Mouse (Mus musculus) ovary, adult 18-20 months (tissue): ENCODE measurements around the gene Samd11.
A peak's percentile ranks its signal among the peaks of the same experiment; 100 is the strongest.

Experiments
- DNase-seq: peaks from one replicate; pipeline ENCODE4 v3.0.0; 2022; ENCODE audit warnings: low spot score, mixed read lengths

The Samd11 gene

DNA sequence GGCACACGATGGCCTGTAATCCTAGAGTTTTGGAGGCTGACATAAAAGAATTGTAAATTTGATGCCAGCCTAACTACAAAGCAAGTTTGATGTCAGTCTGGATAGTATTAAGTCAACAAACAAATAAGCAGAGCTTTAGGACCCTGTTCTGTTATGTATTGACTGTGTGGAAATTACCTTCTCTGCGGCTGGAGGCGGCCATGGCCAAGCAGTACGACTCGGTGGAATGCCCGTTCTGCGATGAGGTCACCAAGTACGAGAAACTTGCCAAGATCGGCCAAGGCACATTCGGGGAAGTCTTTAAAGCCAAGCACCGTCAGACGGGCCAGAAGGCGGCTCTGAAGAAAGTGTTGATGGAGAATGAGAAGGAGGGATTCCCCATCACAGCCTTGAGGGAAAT is 42.3 kb downstream of the Samd11 start:
- DNase-seq: no peak

DNA sequence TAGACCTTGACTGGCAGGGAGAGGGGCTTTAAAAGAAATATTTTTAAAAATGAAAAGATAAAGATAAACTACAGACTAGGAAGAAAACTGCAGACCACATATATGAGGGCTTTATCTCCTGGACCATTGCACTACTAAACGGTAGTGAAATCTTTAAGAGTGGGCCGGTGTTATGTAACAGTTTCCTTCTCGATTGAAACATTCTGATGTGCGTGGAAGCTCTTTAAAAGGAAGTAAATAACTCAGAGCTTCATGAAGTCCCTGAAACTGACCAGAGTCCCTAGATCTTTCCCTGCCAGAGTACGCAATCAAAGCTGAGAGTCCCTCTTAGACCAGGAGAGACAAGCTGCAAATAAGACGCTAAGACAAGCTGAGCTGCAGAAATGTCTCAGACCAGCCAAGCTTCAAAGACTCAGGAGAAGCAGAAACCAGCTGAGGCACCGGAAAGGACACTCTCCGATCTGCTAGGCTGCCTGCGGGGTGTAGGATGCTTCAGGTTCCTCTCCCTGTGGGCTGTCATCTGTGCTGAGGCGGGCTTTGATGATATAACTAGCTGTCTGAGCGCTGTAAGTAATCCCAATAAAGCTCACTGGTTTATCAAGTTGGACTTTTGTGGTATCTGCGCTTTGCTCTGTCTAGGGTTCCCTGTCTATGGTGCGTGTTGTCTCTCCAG is 45.4 kb downstream of the Samd11 start:
- DNase-seq: no peak

DNA sequence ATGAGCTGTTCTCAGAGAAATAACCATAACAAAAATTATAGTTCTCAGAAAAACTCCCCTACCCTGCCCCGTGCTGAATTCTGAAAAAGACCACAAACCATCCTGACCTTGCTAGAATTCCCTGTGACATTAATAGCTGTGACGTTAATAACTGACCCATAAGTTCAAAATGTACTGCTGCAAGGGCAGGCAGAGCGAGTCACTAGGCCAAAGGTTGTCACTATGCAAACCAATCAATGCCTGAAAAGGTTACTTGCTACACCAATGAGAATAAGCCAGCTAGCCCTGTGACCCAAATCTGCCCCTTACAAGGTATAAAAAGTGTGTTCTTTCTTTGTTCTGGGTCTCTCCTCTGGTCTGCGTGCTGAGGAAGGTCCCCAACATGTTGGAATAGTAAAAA is 46.6 kb downstream of the Samd11 start:
- DNase-seq: no peak

DNA sequence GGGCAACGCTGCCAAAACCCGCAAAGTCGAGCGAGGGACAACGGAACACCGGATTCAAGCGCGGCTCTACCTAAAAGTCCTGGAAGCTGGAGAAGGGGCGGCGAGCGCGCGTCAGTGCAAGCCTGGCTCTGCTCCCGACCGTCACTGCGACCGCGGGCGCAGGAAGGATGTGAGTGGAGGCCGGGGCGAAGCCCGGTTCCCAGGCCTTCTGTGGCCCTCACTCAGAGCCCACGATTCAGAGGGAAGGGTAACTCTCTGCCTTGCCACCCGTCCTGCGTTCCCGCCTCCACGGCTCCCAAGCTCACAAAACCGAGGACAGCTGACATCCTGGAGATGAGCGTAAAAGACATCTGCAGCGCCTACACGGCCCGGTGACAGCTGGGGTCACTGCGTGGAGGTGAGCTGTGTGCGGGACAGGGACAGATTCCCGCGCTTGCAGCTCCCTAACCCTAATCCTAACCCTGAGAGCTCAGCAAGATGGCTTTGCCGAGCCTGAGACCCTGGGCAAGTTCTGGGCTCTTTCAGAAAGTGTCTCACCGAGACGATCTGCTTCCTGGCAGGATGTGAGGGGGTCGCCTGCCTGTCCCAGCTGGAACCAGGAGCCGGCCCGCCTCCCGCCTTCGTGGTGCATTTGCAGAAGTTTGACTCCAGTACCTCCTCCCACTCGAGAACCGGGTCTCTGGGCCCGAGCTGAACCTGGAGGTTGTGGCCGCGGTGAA is 51.9 kb downstream of the Samd11 start:
- DNase-seq: no peak

DNA sequence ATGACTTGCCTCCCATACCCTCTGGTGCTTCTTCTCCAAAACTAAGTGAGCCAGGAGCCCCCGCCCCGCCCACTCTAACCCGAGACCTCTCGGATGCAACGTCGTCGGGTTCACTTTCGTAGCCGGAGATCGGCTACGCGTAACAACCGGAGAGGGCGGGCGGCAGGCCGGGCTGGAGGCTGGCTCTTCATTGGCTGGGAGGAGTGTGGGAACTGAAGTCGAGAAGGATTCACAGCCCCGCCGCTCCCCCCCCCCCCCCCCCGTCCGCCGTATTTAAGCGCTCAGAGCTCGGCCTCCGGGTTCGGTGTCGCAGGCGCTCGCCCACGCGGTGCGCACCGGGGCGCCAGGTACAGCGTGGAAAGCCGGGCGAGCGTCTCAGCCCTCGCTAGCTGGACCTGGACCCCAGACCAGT is 52.5 kb downstream of the Samd11 start, which contains the start of gene AW011738:
AW011738 (plus strand) TSS at position 304 of the 412 bp plus-strand sequence.
- peak; percentile 46 for DNase-seq

DNA sequence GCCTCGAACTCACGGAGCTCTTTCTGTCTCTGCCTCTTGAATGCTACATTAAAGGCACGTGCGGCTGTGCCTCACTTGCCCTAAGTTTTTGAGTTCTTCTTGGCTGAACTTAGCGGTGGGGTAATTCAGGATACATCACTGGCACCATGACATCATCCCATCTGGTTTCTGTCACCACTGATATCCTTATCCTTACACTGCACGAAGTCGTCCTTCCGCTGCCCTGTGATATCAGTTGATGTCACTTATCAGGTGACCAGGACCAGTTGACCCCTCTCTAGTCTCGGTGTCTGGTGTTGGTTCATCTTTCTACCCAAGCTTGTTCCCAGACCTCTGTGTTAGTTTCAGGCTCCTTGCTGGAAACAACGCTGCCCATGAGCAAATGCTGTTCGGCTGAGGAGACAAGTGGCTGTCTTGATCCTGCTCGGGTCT is 53.0 kb downstream of the Samd11 start:
- no peak for DNase-seq

DNA sequence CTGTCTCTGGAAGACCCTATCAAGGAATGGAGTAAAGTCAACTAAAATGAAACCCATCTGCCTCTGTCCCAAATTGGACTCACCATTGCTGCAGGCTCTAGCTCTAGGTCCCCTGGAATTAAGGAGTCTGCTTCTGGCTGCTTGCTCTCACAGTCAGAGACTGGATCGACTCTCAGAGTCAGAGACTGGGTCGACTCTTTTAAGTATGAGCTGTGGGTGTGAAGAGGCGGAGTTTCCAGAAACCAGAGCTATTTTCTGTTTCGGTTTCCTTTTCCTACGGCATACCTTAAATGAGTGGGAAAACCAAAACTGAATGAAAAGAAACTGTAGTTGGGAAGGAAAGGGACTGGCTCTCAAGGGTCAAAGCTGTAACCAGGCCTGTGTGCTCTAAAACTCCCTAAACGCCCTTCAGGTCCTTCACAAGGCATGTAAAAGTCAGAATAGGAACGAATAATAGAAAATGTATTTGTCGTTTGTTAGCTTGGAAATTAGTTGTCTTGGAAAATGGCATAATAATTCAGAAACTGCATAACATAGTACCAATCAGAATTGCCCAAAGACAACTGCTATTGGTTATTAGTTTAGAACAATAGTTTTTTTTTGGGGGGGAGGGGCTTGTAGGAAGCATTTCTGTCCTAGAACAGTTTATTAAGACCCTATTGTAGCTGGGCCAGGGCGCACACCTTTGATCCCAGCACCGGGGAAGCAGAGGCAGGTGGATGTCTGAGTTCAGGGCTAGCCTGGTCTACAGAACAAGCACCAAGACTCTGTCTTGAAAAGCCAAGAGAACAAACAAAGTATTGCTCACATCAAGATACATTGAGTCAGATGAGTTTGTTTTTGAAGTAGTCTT is 54.6 kb downstream of the Samd11 start, which contains the start of gene Isg15:
Isg15 (minus strand) TSS at position 196 of the 853 bp plus-strand sequence.
- DNase-seq: no peak

DNA sequence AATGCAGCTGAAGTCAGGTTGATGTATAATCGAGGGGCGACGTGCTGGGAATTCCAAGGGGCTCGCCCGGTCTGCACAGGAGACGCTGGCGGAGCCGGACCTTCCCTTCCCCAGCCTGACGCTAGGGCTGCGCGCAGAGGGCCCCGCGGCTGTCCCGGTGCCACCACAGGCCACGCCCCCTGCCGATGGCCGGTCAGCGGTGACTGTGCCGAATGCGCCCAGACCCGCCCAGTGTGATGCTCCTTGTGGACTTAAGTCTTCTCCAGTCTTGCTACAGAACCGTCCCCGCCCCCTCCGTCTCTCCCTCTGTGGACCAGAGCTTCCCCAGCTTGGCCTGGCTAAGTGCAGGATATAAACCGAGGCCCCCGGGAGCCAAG is 57.6 kb downstream of the Samd11 start:
- DNase-seq: peak; percentile 79

DNA sequence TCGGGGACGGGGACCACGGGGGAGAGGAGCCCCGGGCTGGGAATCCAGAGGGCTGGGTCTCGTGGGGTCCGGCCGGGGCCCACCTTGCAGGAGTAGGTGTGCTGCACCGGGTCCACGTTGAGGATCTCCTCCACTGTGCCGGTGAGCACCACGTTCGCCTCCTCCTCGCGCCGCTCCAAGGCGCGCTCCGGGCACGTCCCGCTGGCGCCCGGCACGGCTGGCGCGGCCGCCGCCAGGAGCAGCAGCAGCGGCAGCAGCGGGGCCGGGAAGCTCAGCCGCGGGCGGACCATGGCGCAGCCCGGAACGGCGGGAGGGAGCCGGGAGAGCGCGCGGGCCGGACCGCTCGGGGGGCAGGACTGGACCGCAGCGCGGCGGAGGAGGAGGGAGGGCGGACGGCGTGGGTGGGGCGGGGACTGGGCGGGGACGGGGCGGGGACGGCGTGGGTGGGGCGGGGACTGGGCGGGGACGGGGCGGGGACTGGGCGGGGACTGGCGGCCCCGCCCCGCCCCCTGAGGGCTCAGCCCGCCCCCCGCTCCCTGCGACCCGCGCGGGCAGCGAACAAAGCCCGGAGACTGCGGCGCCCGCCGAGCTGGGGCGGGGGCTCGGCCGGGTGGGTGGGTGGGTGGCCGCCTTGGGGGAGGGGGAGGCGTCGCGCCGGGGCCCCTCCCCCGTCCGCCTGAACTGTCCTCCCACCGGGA is 58.2 kb downstream of the Samd11 start, which contains the start of gene Agrn:
Agrn (minus strand) TSS at position 358 of the 698 bp plus-strand sequence.
- peak; percentile 63 for DNase-seq
